Mouse (Mus musculus): Measurements from ENCODE around the gene Apc2. TPM values are rescaled to one million over a fixed set of nuclear protein-coding genes. Genes with fewer than 3 reads are reported as not detected.

The Apc2 gene
- total and polyA plus RNA-seq, 3 experiments = 0.07 to 0.13 TPM; not detected in 1

- H3K4me3 ChIP-seq (replicated peaks in 1 of 3; ENCODE audit: low read depth in 2 of 3, low read length in 2 of 3, poor library complexity in 1 of 3) = no peak overlapping the region
- peaks cover 22 to 35% of the 10 kb centered on the region in 2 experiments for H3K4me1 ChIP-seq (ENCODE audit: control insufficient read depth in 1 of 2, insufficient read depth in 2 of 2)
- TF ChIP-seq RCOR1 (conservative IDR thresholded peaks at IDR 0.05; ENCODE audit: low read depth, low read length) (no peak), SMC3 (IDR thresholded peaks at IDR 0.05; ENCODE audit: low read depth, low read length) (no peak), POLR2A (IDR thresholded peaks at IDR 0.05; ENCODE audit: low read depth, low read length) (no peak), HCFC1 (IDR thresholded peaks at IDR 0.05; ENCODE audit: low read depth, low read length) (no peak), JUND (conservative IDR thresholded peaks at IDR 0.05; ENCODE audit: low read depth, low read length) (no peak)
- peaks cover 1% of the 10 kb centered on the region for H3K27me3 ChIP-seq (replicated peaks)
- dilution Hi-C loops (cut with MboI; ENCODE audit: extremely low pct_ligation_motif_present, extremely low pct_unique_long_range_greater_than_20kb, low sequenced_read_pairs) = no loop called here
- no peak overlapping the region for H3K27ac ChIP-seq (ENCODE audit: insufficient read depth, low read depth)
- in situ Hi-C loops (cut with MboI; ENCODE audit: low pct_ligation_motif_present, low pct_unique_long_range_greater_than_20kb, low sequenced_read_pairs) = no loop called here
- peaks cover 13% of the 10 kb centered on the region for H3K79me2 ChIP-seq (replicated peaks; ENCODE audit: control insufficient read depth, extremely low read depth, insufficient read depth, poor library complexity, severe bottlenecking)
- no peaks in the 10 kb centered on the region for H3K9me3 ChIP-seq (replicated peaks; ENCODE audit: low read length)
- H3K36me3 ChIP-seq (replicated peaks in 1 of 2; ENCODE audit: control insufficient read depth in 1 of 2, insufficient read depth in 1 of 2, low read length in 1 of 2) = peaks cover 20 to 46% of the 10 kb centered on the region in 2 experiments
- no peak for DNase-seq (ENCODE audit: extremely low read depth)
- H3K9ac ChIP-seq (ENCODE audit: insufficient read depth, low read depth) = no peak overlapping the region
- no peak overlapping the region for H3K4me2 ChIP-seq (ENCODE audit: insufficient read depth, low read depth, poor library complexity, severe bottlenecking)
Observed at GRCm38 (mm10) chr10:80316359-80316781, 20.6 kb downstream of the Apc2 start.

- Histone ChIP-seq H3K27ac (ENCODE audit: insufficient read depth, low read depth) (no peak overlapping the region), H3K4me2 (ENCODE audit: insufficient read depth, low read depth, poor library complexity, severe bottlenecking) (no peak overlapping the region), H3K9ac (ENCODE audit: insufficient read depth, low read depth) (no peak overlapping the region), H3K9me3 (replicated peaks; ENCODE audit: low read length) (no peaks in the 10 kb centered on the region), H3K4me3 (replicated peaks in 1 of 3; ENCODE audit: low read depth in 2 of 3, low read length in 2 of 3, poor library complexity in 1 of 3) (no peak overlapping the region), H3K27me3 (replicated peaks) (no peaks in the 10 kb centered on the region), H3K36me3 (replicated peaks in 1 of 2; ENCODE audit: control insufficient read depth in 1 of 2, insufficient read depth in 1 of 2, low read length in 1 of 2) (peaks cover 20 to 46% of the 10 kb centered on the region in 2 experiments), H3K4me1 (ENCODE audit: control insufficient read depth in 1 of 2, insufficient read depth in 2 of 2) (peaks cover 28 to 42% of the 10 kb centered on the region in 2 experiments), H3K79me2 (replicated peaks; ENCODE audit: control insufficient read depth, extremely low read depth, insufficient read depth, poor library complexity, severe bottlenecking) (peaks cover 13% of the 10 kb centered on the region)
- dilution Hi-C loops (cut with MboI; ENCODE audit: extremely low pct_ligation_motif_present, extremely low pct_unique_long_range_greater_than_20kb, low sequenced_read_pairs) = no loop called here
- DNase-seq (ENCODE audit: extremely low read depth) = no peak
- TF ChIP-seq E2F4 (IDR thresholded peaks at IDR 0.05; ENCODE audit: insufficient replicate concordance, low read depth, low read length) (no peak), TCF12 (IDR thresholded peaks at IDR 0.05; ENCODE audit: low read depth, low read length) (no peak), ZC3H11A (IDR thresholded peaks at IDR 0.05; ENCODE audit: low read depth, low read length) (no peak), JUN (IDR thresholded peaks at IDR 0.05; ENCODE audit: insufficient read depth, low read depth, low read length) (no peak), CHD1 (IDR thresholded peaks at IDR 0.05; ENCODE audit: low read depth, low read length) (no peak), CHD2 (IDR thresholded peaks at IDR 0.05; ENCODE audit: low read length) (no peak), ZMIZ1 (IDR thresholded peaks at IDR 0.05; ENCODE audit: low read depth, low read length) (no peak), ZKSCAN1 (IDR thresholded peaks at IDR 0.05; ENCODE audit: borderline replicate concordance, low read depth, low read length) (no peak), UBTF (IDR thresholded peaks at IDR 0.05; ENCODE audit: low read depth, low read length) (no peak), NELFE (IDR thresholded peaks at IDR 0.05; ENCODE audit: low read depth, low read length) (no peak), EP300 (IDR thresholded peaks at IDR 0.05; ENCODE audit: low read length) (no peak), SMC3 (IDR thresholded peaks at IDR 0.05; ENCODE audit: low read depth, low read length) (no peak), NRF1 (IDR thresholded peaks at IDR 0.05; ENCODE audit: low read depth, low read length) (no peak), ZNF384 (IDR thresholded peaks at IDR 0.05; ENCODE audit: low read depth, low read length) (no peak)
- in situ Hi-C loops (cut with MboI; ENCODE audit: low pct_ligation_motif_present, low pct_unique_long_range_greater_than_20kb, low sequenced_read_pairs) = no loop called here
Observed at GRCm38 (mm10) chr10:80317011-80317410, 21.2 kb downstream of the Apc2 start.
